Mouse (Mus musculus): ENCODE measurements around the gene Fam102a.

Fam102a gene

GRCm38 (mm10) chr2:32582830-32583799 is 48.0 kb downstream of the Fam102a start:
- DNase-seq, result peak; percentile 79 to 84

- no peak for DNase-seq
These were observed 50.1 kb downstream of the Fam102a start for GRCm38 (mm10) chr2:32585149-32585714.

- DNase-seq, result peak; percentile 91 to 94
These were observed 51.8 kb downstream of the Fam102a start, which contains the start of gene St6galnac4 for GRCm38 (mm10) chr2:32586871-32587351. Gene St6galnac4, plus strand, starts transcription at chr2:32587095.

- DNase-seq, result peak in 1 of 2 experiments; percentile 51
These were observed 52.7 kb downstream of the Fam102a start for GRCm38 (mm10) chr2:32587731-32588321.

GRCm38 (mm10) chr2:32589213-32589795 is 54.2 kb downstream of the Fam102a start:
- DNase-seq, result no peak

GRCm38 (mm10) chr2:32590224-32590623 is 55.1 kb downstream of the Fam102a start:
- DNase-seq, result no peak

- no peak for DNase-seq
These were observed 56.1 kb downstream of the Fam102a start for GRCm38 (mm10) chr2:32591249-32591648.

- DNase-seq, result no peak
These were observed 61.6 kb downstream of the Fam102a start for GRCm38 (mm10) chr2:32596725-32597124.

- DNase-seq, result peak in 1 of 2 experiments; percentile 13
These were observed 62.1 kb downstream of the Fam102a start for GRCm38 (mm10) chr2:32597248-32597647.

GRCm38 (mm10) chr2:32597699-32598098 is 62.6 kb downstream of the Fam102a start:
- no peak for DNase-seq

- peak in 1 of 2 experiments; percentile 30 for DNase-seq
These were observed 63.4 kb downstream of the Fam102a start for GRCm38 (mm10) chr2:32598506-32598905.

- DNase-seq, result no peak
These were observed 64.3 kb downstream of the Fam102a start, which contains the start of gene St6galnac6 for GRCm38 (mm10) chr2:32599409-32599808. Gene St6galnac6, plus strand, starts transcription at chr2:32599709.

- DNase-seq, result peak; percentile 59 to 72
These were observed 66.4 kb downstream of the Fam102a start for GRCm38 (mm10) chr2:32601417-32602065.

- DNase-seq, result peak; percentile 87 to 88
These were observed 67.5 kb downstream of the Fam102a start for GRCm38 (mm10) chr2:32602600-32603054.

- no peak for DNase-seq
These were observed 69.5 kb downstream of the Fam102a start for GRCm38 (mm10) chr2:32604631-32605030.

GRCm38 (mm10) chr2:32606161-32607142 is 71.3 kb downstream of the Fam102a start:
- DNase-seq, result peak; percentile 86 to 89

GRCm38 (mm10) chr2:32607262-32607947 is 72.3 kb downstream of the Fam102a start:
- peak; percentile 79 to 81 for DNase-seq

- DNase-seq, result peak; percentile 81 to 82
These were observed 73.1 kb downstream of the Fam102a start for GRCm38 (mm10) chr2:32608141-32608777.

GRCm38 (mm10) chr2:32608778-32609435 is 73.8 kb downstream of the Fam102a start:
- DNase-seq, result no peak
